Mouse (Mus musculus): ENCODE data around the gene C1qtnf7.

- TF ChIP-seq CTCF (IDR thresholded peaks at IDR 0.05; ENCODE audit: low read depth, low read length) (no peak), POLR2A (IDR thresholded peaks at IDR 0.05; ENCODE audit: extremely low read depth, insufficient read depth, low read length) (no peak)
Measured at GRCm38 (mm10) chr5:43584464-43584863, 69.1 kb downstream of the C1qtnf7 start.
